Mouse (Mus musculus): Measurements from ENCODE around the gene Tspan2. TPM values are rescaled to one million over a fixed set of nuclear protein-coding genes. Genes with fewer than 3 reads are reported as not detected.

Tspan2 gene
- 7.8 and 8.6 TPM in 2 replicates for polyA plus RNA-seq (2012; rRNA removed)

DNA sequence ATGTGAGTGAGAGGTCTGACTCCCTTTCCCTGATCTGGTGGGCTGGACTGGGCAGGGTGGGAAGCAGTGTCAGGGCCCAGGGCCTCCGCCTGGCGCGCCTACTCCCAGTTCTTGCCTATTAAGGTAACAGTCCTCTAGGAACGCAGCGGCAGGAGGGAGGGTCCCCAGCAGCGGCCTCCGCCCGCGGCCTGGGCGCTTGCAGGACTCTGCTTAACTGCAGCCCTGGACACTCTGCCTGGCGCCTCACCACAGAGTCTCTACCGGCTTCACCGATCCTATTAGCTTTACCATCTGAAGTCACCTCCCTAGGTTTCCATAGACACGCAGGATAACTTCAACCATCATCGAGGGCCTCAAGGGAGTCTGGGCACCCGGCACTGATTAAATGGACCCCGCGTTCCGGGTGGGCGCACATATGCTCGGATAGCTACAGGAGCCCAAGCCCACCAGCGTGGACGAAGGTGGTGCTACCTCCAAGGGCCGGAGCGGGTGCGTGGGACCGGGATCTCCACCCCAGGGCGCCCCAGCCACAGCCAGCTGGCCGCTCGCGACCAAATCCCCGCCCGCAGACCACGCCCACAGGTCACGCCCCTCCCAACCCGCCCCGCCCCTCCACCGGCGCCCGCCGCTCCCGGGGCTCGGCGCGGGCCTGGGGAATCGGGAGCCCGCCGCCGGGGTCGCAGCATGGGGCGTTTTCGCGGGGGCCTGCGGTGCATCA is at the start of gene Tspan2:
Gene Tspan2 (plus strand): TSS at position 217 of the 718 bp plus-strand sequence.
- no peak for DNase-seq (ENCODE audit: low read depth)

DNA sequence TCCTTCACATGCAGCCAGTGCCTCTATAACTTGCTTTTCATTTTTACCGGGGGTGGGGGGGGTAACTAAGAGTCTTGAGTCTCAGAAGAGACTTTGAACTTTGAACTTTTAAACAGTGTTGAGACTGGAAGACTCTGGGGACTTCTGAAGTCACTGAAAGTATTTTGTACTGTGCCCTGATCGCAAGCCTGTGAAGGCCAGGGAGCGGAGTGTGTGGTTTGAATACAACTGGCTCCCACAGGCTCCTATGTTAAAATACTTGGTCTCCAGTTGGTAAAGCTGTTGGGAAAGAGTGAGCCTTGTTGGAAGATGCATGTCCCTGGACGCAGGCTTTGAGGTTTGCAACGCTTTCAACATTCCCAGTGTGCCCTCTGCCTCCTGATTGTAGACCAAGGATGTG is 47.5 kb upstream of the Tspan2 start:
- no peak for DNase-seq (ENCODE audit: low read depth)

DNA sequence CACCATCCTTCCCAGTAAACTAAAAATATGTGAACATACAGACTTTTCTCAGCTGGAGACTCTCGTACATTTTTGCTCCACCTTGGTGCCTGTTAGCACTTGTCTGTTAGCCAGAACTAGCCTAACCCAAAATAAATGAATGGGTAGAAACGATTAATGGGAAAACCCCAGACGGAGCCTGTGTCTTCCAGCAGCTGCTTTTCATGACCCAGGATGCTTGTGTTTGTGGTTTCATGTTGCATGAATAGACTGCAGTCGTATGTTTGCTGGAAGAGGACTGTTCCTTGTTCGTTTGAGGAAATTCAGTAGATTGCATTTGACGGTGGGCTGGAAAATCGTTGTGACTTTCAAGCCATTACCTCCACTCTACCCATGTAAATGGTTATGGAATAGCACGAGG is 46.5 kb upstream of the Tspan2 start:
- no peak for DNase-seq (ENCODE audit: low read depth)

DNA sequence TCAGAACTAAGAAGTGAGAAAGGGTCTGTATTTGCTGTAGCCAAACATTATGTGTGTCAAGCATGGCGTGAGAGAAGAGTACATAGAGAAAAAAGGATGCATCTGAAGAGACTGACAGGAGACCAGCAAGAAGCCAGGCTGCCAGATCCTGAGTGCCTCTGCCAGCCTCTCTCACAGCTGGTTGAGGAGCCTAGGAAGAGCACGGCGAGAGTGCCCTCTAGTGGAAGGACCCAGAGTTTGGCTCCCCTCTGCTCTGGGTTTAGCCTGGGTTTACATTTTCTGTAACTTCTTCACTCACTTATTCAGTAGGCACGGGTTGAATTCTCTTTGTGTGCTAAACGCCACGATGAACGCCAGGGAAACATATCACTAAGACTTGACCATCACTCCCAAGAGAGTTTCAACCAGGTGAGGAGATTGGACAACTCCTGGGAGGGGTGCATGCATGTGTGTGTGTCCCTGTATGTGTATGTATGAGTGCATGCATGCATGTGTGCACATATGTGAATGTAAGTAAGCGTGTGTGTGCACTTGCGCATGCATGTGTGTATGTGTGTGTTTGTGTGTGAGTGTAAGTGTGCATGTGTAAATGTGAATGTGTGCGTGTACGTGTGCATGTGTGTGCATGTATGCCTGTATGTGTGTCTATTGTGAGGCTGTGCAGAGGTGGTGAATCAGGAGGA is 42.4 kb upstream of the Tspan2 start:
- no peak for DNase-seq (ENCODE audit: low read depth)

DNA sequence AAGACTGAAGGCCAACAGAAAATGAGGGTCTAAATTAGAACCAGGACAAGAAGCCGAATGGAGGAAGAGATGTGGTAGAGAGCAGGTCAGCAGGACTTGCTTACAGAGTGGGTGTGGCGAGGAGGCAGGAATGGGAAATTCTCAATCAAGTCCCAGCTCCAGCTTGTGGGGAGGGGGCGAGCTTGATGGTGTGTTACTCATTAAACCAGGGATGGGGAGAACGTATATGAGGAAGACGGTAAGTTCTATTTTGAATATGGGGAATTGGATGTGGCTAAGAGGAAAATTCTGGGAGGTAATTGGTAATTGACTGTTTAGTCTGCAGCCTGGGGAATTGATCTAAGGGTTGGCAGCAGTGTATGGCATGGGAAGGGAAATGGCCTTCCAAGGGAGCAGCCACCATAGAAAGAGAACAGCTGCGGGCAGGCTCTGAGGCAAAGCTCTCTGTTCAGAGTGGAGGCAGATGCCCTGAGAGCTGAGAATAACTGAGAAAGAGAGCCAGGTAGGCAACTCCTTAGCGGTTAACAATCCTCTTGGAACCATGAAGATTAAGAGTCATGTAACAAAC is 41.5 kb upstream of the Tspan2 start:
- DNase-seq (ENCODE audit: low read depth), result no peak

DNA sequence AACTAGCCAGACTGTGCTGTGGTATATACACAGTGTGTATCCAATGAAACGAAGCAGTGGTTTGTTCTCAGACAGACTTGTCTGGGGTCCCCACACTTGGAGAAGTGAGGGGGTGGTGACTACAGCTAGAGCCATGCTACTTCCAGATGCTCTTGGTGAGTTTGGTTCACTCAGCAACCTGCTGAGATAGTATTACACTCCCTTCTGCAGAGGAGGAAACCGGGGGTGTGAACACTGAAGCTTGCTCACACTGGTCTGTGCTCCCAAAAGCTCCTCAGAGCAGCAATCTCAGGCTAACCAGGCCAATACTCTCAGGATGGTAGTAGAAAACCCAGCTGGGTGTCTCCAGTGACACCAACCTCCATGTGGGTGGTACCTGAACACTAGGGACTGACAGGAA is 36.2 kb upstream of the Tspan2 start:
- DNase-seq (ENCODE audit: low read depth), result no peak

DNA sequence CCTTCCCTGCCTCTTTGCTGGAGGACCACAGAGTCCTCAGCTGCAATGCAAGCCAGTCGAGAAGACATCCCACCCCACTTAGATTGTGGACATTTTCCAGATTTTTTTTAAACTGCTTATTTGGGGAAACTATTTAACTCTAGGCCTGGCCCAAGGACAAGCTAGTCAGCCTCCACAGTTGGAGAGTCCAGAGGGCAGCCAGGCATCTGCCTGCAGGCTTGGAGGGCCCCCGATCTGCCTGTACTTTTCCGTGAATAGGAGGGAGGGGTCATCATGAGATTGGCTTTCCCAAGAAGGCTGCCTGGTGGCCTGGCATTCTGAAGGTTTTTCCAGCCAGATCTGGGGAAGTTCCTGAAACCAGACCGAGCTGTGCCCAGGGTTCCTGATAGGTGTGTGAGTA is 33.0 kb upstream of the Tspan2 start:
- DNase-seq (ENCODE audit: low read depth), result no peak

DNA sequence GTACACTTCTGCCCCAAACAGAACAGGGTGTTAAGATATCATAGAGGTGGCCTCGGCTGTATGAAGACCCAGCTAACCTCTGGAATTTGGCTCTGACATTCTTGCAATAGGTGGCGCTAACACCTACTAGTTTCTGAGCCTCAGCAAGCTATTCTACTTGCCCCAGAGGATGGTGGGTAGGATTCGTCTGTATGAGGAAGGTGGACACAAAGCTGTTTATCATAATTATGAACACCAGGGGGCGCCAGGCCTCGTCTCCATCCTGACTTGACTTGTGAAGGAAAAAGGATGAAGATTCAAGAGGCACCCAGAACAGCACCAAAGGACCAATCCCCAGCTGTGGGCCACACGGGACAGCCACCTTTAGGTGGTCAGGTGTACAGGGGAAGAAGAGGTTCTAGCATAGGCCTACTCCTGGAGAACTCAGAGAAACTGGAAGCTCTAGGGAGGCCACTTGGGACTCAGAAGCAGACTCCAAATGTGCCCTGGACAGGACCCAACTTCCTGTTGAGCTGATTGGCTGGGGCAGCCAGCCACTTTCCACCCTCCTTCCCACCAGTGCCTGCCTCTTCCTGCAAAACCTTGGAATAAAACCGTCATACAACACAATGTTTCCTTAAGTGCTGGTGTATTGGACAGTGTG is 32.3 kb upstream of the Tspan2 start:
- no peak for DNase-seq (ENCODE audit: low read depth)

DNA sequence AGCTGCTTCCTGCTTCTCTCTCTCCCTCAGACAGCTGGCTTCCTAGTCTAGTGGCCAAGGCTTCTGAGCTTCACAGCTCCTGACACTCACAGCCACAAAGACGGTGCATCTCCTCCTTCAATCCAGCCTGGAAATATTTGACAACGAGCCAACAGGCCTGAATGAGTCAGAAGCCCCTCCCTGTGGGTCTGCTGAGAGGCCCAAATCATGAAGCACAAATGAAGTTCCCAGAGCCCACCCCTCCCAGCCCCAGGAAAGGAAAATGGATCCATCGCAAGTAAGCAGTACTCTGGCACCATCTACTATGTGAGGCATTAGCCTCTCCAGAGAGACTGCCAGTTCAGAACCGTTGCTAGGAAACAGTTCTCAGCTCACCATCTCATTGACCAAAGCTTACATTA is 30.3 kb upstream of the Tspan2 start:
- no peak for DNase-seq (ENCODE audit: low read depth)

DNA sequence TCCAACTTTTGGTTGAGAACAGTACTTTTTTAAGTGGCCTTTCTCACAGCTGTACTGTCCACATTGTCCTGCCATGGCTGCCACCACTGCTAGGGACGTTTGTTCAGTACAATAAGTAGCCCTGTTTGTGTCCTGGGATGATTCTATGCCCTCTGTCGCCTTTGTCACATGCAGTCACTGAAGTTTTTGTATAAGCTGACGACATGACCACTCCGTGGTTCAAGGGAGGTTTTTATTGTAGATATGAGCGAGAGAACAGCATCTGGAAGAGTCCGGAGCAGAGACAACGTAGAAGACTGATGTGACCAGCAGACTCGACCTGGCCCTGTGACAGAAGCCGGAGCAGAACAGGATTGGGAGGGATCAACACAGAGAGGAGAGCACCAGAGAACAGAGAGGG is 25.7 kb upstream of the Tspan2 start:
- no peak for DNase-seq (ENCODE audit: low read depth)

DNA sequence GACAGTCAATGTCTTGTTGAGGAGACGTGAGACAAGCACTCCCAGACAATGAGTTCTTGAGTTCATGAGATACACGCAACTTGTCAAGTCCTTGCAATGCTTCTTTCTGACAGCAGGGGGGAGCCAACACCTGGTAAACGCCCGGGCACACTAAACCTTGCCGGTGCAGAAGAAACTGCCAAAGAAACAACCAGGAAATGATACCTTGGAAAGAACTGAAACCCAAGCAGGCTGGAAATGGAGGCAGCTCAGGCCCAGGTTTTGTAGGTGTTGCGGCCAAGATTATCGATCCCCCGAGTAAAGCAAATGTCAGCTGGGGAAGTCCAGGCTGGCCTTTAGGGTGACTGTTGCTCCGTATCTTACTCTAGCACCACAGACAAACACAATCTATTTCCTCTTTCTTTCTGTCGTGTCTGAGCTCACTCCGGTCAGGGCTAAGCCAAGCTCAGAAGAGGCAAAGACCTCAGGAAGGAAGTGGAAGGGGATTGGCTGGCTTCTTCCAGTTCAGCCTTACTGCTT is 19.2 kb upstream of the Tspan2 start:
- no peak for DNase-seq (ENCODE audit: low read depth)

DNA sequence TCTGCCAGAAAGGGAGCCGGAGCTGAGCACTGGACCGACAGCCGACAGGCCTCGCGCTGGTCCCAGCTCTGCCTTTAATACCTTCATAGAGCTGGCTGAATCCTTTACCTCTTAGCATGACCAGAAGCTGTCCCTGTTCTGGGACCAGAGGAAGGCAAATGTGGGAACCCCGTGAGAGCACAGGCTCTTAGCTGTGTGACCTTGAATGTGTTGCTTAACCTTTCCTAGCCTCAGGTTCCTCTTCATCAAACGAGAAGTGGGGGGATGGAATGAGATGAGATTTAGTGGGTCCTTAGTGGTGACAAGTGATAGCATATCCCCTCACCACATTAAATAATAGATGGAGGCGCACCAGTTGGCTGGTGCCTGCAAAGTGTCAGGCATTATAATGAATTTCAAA is 18.5 kb upstream of the Tspan2 start:
- no peak for DNase-seq (ENCODE audit: low read depth)

DNA sequence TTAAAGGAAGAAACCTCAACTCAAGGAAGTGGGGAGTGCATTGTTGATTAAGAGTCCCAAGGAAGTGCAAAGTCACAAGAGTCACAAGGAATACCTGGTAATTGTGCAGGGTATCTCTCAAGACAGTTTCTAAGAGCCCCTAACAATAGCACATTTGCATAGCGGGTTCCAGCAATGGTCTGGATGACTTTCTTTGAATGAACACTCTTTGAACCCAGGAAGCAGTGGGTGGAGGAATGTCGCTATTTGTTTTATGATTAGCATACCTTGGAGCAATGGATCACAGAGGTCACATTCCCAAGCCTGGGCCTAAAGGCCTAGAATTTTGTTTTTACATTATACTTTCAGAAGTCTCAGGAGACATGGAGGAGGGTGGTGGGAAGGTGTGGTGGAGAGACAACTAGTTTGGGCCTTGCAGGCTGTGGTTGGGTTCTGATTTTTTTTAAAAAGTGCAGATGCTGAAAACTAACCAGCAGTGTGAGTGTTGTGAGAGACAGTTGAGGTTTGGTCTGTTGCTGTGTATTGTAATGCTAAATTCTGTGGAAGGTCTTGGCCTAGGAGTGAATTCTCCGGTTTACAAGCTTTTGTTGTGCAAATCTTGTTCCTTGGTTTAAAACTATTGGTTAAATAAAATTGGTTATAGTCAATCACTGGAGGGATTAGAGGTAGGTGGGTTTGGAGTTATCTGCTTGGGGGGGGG is 16.6 kb upstream of the Tspan2 start:
- DNase-seq (ENCODE audit: low read depth), result no peak

DNA sequence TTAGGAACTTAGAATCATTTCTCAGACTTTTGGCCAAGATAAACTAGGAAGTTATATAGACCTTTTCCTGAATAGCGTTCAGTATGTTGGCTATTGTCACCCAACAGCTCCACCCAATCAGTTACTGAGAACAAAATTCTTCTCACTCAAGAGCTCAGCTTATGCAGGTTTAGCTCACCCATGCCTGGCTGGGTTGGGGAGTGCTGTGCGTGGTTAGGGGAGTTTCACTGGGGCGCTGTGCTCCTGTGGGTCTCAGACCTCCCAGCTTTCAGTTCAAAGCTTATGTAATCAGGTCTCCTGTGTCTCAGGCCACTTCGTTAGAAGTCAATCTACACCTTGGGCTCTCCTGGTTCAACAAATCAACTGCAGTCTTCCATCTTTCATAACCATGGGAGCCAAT is 11.2 kb upstream of the Tspan2 start:
- DNase-seq (ENCODE audit: low read depth), result no peak

DNA sequence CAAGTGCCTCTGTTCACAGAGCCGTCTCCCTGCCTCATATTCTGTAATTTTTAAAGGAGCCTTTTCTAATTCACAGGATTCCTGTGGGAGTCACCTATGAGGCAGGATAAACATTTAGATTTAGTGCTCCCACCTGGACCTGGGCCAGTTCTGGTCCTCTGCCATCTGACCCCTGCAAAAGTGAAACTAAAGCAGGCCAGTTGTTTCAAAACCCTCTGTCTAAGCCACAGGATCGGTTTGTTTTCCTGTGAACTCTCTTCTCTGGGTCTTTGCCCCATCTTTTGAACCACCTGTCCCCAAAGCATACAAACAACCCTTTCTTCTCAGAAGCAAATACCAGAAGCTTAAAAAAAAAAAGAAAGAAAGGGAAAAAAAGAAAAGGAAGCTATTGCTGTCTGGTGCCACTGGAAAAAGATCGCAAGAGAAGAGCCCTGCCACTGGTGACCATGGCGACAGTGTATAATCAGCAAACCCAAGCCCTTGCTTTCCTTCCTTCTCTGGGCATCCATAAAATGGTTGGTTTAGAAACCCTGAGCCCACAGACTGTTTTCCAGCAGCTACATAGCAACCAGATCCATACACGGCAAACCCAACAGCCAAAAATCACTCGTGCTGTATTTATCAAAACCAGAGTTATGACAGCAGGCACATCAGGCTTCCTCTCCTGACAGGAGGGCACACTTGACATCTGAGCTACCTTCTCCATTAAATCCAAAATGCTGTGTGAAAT is 10.3 kb upstream of the Tspan2 start:
- no peak for DNase-seq (ENCODE audit: low read depth)

DNA sequence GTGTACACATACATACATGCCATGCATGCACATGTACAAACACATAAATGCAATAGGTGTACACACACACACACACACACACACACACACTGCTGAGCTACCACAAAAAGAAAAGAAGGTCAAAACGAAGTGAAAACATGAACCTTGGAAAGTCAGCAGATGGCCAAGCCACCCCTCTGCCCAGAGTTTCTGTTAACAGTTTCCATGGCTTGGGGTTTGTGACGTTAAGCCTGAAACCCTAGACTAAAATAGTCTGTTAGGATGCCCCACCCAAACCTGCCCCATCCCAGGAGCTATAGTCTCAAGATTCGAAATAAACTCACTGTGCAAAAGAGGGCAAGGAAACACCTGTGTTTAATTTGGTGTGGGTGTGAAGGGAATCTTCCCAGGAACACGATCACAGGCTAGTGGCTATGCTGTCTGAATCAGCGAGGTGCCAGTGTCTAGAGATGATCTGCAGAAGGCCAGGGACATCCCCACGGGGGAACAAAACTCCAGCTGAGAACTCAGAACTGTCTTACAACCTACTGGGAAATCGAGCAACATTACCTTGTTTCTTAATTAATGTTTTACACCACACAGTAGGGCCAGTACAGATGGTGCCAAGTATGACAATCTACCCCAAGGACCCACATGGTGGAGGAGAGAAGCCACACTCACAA is 9.4 kb upstream of the Tspan2 start:
- no peak for DNase-seq (ENCODE audit: low read depth)

DNA sequence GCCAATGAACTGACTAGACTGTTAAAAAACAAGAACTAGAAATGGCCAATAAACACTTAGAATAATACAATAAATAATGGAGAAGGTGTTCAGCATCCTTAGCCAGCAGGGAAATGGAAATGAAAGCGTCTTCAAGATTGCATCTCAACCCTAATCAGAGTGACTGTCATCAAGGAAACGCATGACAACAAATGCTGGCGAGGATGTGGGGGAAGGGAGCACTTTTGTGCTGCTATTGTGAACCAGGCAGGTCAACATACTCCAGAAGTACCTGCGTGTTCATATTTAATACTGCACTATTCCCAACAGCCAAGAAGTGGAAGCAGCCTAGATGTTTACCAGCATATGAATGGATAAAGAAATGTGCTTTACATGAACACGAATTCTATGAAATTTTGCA is 4.9 kb upstream of the Tspan2 start:
- no peak for DNase-seq (ENCODE audit: low read depth)

DNA sequence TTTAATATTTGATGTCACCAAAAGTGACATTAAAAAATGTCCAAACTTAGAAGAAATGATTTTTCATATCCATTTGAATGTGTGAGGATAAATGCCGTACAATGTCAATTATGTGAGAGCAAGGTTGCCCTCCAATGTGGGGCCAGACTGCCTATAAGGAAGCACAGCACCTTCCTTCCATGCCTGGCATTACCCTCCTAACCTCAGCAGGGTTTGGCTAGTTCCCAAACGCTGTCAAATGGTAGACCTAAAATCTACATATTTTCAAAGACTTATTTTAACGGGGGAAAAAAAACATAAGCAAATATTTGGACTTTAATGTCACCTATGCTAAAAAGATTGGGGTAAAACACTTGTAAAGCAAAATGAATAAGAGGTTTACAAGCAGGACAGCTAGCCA is 3.2 kb upstream of the Tspan2 start:
- DNase-seq (ENCODE audit: low read depth), result no peak

DNA sequence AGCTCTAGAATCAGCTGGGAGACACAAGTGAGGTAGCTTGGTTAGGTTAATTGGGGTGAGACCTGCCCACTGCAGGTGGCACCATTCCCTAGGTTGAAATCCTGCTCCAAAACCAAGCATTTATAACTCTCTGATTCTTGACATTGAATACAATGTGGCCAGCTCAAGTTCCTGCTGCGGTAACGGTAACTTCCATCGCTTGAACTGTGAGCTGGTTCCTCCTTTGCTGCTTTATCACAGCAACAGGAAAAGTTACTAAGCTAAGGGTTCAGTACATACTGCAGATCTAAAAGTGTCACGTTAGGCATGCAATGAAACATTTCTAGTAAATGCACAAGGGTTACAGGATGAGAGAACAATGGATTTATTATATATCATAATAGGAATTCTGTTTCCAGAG is 1.7 kb upstream of the Tspan2 start:
- no peak for DNase-seq (ENCODE audit: low read depth)

DNA sequence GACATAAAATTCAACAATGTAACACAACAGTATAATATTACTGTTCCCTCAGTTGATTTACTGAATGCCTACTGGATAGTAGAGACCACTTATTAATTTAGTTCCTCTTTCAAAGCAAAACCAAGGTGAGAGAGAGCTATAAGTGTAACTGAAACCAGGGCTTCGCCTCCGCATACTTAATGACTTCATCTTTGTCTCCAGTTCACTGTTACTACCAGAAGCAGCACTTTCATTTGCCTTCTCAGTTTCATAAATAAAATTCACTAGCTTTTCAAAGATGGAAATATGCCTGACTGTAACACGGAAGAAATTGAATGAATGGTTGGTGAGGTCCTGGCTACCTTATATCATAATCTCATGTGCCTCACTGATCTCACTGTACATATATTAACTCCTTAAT is 1.3 kb upstream of the Tspan2 start:
- no peak for DNase-seq (ENCODE audit: low read depth)

DNA sequence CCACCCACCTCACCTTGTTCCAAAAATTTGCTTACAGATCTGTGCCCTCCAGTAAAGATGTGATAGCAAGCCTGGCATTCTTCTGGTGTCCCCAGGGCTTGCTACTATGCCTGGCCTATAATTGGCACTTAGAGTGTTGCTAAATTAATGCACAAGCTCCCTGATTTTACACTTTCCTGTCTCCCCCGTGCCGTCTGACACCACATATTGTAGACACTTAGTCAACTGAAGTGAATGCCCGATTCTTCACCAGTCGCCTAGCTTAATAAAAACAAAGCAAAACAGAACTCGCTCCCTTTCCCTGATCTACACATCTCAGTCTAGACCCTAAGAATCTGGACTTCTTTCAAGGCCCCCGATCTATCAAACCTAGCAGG is 405 bp upstream of the Tspan2 start:
- no peak for DNase-seq (ENCODE audit: low read depth)

Data from gonadal fat pad, adult 2 months (tissue).